Mouse (Mus musculus) left cerebral cortex, postnatal 14 days (tissue): ENCODE measurements around the gene March8. TPM values are rescaled to one million over a fixed set of nuclear protein-coding genes. Genes with fewer than 3 reads are reported as not detected.

Experiments used
- DNase-seq, 2 experiments: peaks; one replicate each; pipeline ENCODE4 v3.0.0; 2021 to 2022; ENCODE audit warnings: low spot score in 2 of 2, mixed read lengths in 1 of 2
- intact Hi-C: fragments of 180-260 bp; cut with DNase I; formaldehyde crosslinking; loops from one replicate; pipeline ENCODE4 v1.15.1; 2025
- total RNA-seq, 2 experiments: library from RNA; stranded (reverse); gene quantifications; 2 replicates each; pipeline ENCODE4 v1.2.3; 2021

Gene March8
- total RNA-seq, 2 experiments from 2014 or later = 52.8 to 54.3 TPM

- no peak for DNase-seq
- intact Hi-C loops = no loop called here
Measured at GRCm38 (mm10) chr6:116438864-116439263, 101.0 kb downstream of the March8 start.

GRCm38 (mm10) chr6:116439531-116439930 lies 101.7 kb downstream of the March8 start:
- intact Hi-C loops = no loop called here
- DNase-seq = no peak

- intact Hi-C loops = no loop called here
- no peak for DNase-seq
Measured at GRCm38 (mm10) chr6:116440447-116440846, 102.6 kb downstream of the March8 start.

GRCm38 (mm10) chr6:116440849-116441248 lies 103.0 kb downstream of the March8 start:
- no peak for DNase-seq
- intact Hi-C loops = no loop called here

GRCm38 (mm10) chr6:116455781-116456180 lies 118.0 kb downstream of the March8 start:
- peak in 1 of 2 experiments; percentile 15 for DNase-seq
- intact Hi-C loops = no loop called here

GRCm38 (mm10) chr6:116456482-116456881 lies 118.7 kb downstream of the March8 start:
- intact Hi-C loops = no loop called here

GRCm38 (mm10) chr6:116458728-116459127 lies 120.9 kb downstream of the March8 start:
- DNase-seq = no peak
- intact Hi-C loops = no loop called here

More at GRCm38 (mm10) chr6:116456482-116456881, 118.7 kb downstream of the March8 start:
- no peak for DNase-seq

Other genes starting within 250 kb of the March8 start
- 10 to 100 TPM; 57.1 to 60.6 TPM for gene Tmcc1, start 144.5 kb upstream of the March8 start, total RNA-seq
- gene Washc2, start 130.0 kb upstream of the March8 start, total RNA-seq = 10 to 100 TPM; 86.3 to 86.9 TPM
- gene Zfand4, start 73.8 kb upstream of the March8 start, total RNA-seq = 1 to 10 TPM; 6.4 to 8.2 TPM
- 1 to 10 TPM; 1.3 to 3.0 TPM for gene Alox5, start 123.2 kb downstream of the March8 start, total RNA-seq
- gene Olfr211, start 151.1 kb downstream of the March8 start, total RNA-seq = not detected
- not detected for gene Olfr212, start 168.5 kb downstream of the March8 start, total RNA-seq
- not detected for gene Olfr213, start 200.4 kb downstream of the March8 start, total RNA-seq
- 1 to 10 TPM; 2.3 to 3.3 TPM for gene Gm5580, start 213.1 kb downstream of the March8 start, total RNA-seq
- not detected for gene Olfr214, start 216.2 kb downstream of the March8 start, total RNA-seq
- gene Olfr215, start 246.2 kb downstream of the March8 start, total RNA-seq = not detected